Mouse (Mus musculus) layer of hippocampus, postnatal 36 days (tissue): ENCODE results near the gene Rps6ka5. TPM values are rescaled to one million over a fixed set of nuclear protein-coding genes. Genes with fewer than 3 reads are reported as not detected.
A peak's percentile ranks its signal among the peaks of the same experiment; 100 is the strongest.

Source experiments
- DNase-seq, 2 experiments: peaks; one replicate each; pipeline ENCODE4 v3.0.0; 2022
- total RNA-seq, 2 experiments: library from RNA; stranded (reverse); gene quantifications; 2 replicates each; pipeline ENCODE4 v1.2.3; 2021

Rps6ka5 gene
- total RNA-seq, 2 experiments from 2014 or later: 21.9 to 22.7 TPM

DNA sequence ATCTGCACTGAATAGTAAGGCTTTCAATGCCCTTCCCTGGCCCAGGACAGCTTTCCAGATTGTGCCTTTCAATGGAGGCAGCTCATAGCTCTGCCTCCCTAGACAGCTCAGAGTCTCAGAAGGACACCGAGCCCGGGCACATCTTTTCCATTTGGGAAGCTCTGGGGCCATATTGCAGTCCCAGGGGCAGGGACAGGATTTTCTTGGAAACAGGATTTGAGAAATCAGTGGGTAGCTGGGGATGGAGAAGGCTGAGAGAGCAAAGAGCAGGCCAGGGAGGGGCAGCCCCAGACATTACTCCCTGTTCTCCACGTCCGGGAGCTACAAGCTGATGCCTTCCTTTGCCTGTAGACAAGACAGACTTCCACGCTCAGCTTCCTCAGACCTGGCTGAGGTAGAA is 197.1 kb downstream of the Rps6ka5 start:
- no peak for DNase-seq

- DNase-seq: no peak
These were observed 197.6 kb downstream of the Rps6ka5 start for GRCm38 (mm10) chr12:100529172-100529571.

- DNase-seq: no peak
These were observed 198.5 kb downstream of the Rps6ka5 start for GRCm38 (mm10) chr12:100528246-100528645.

DNA sequence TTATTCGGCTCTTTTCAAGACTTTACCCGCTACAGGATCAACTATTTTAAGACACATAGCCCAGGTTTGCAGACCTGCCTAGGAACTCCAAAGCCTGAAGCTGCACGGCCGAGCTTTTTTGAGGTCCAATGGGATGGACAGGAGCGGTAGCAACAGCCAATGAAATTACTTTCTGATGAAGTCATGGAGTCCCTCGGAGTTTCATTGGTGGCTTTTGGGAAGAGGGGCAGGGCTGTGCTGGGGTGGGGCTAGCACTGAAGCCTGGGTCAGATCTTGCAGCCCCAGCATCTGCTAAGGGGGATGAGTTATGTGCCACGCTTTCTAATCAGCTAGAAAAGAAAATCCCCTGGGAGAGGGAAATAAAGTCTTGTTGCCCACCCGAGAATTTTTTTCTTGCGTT is 199.0 kb downstream of the Rps6ka5 start:
- DNase-seq: peak; percentile 72 to 81

DNA sequence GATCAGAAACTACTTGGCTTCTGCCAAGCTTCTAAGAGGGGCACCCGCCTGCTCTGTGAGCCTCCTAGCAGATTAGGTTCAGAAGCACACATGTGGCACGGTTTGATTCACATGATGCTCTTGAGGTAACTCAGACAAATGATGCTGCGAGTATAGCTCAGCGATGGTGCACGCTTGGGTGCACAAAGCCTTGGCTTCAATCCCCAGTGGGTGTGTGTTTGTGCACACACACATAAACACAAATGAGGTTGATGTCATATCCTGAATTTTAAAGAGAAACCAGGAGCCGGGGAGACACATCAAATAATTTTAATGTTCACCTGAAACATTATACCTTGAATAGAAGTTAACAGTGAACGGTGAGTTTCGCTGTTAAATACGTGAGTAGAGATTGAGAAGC is 199.5 kb downstream of the Rps6ka5 start:
- no peak for DNase-seq

DNA sequence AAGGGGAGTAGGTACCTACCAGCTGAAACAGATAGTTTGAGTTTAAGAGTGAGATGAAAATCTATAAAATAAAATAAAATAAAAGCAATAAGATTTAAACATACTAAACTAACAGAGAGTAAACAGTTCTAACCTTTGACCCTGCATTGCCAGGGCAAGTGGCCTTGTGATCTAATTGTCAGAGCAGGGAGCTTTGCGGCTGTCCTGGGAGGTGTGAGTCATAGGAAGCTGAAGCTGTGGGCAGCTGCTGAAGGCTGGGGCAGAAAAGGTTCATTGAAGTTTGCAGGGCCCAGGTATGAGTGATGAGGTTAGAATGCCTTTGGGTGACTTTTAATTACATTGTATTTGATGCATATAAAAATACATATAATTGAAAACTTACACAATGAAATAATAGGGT is 200.8 kb downstream of the Rps6ka5 start:
- no peak for DNase-seq

DNA sequence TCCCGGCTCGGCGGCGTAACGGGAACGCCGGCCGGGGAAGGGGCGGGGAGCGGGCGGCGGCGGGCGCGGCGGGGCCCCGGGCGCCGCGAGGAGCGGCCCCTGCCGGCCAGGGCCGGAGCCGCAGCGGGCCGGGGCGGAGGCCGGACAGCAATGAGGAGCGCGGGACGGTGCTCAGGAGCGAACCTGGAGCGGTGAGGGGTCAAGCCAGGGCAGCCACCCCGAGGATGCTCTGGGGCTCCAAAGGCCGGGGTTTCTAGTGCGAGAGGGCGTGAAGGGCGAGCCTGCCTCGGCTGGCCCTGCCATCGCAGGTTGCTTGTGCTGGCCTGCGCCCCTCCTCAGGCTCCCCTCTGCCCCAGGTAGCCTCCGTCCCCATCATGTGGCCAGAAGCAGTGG is 206.0 kb downstream of the Rps6ka5 start, which contains the start of gene Ttc7b:
Ttc7b (minus strand) TSS at position 33 of the 393 bp plus-strand sequence.
- peak; percentile 40 to 55 for DNase-seq

DNA sequence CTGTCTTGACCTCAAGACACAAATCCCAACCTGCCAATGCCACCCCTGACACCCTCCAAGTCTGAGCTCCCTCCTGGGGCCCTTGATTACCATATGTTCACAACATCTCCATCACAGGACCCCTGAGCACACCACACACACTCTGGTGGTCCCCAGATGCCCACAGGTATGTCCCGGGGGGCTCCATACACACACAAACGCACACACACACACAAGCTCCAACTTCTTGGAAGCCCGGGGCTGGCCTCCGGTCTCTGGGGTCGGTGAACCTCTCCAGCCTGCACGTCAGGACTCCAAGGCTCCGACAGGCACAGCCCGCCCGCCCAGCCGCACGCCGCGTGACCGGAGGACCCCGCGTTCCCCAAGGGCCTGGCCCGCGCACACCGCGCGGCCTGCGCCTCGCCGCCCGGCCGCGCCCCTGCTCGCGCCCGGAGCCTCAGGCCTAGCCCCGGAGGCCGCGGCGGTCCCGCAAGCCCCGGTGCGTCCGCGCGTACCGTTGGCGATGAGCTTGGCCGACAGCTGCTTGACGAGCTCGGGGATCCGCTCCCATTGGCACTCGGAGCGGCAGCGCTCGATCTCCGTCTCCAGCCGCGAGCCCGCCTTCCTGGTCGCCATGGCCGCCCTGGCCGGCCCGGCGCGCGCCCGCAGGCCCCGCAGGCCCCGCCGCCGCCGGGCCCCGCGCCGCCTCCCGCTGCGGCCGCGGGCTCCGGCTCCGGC is 206.5 kb downstream of the Rps6ka5 start:
- peak; percentile 47 to 59 for DNase-seq

GRCm38 (mm10) chr12:100519684-100520076 is 207.1 kb downstream of the Rps6ka5 start:
- DNase-seq: no peak

- no peak for DNase-seq
These were observed 209.4 kb downstream of the Rps6ka5 start for GRCm38 (mm10) chr12:100517371-100517770.

DNA sequence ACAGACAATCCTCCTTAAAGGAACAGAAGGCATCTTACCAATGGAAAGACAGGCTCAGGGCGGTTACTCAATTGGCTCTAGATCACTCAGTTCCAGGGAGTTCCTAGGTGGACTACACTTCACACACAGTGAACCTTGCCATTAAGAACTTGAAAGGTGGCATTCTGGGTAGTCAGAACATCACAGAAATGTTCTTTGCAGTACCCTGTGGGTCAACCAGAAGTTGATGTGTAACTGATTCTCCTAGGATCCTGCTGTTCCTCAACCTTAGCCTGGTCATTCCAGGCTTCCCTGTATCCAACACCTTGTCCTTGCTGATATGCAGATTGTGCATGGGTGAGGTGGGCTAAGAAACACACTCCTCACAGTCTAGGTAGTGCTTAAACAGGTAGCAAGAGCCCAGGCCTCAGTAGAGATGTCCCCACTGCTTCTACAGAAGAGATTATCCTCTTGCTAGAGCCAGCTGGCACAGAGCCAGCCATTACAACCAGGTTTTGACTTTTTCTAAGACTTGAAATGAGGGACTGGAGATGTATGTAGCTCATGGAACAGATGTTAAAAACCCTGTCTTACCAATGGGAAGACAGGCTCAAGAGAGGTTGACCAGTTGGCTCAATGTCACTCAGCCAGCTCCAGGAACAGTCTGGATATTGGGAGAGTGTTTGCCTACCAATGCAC is 210.5 kb downstream of the Rps6ka5 start:
- DNase-seq: no peak

- no peak for DNase-seq
These were observed 211.3 kb downstream of the Rps6ka5 start for GRCm38 (mm10) chr12:100515493-100515892.

DNA sequence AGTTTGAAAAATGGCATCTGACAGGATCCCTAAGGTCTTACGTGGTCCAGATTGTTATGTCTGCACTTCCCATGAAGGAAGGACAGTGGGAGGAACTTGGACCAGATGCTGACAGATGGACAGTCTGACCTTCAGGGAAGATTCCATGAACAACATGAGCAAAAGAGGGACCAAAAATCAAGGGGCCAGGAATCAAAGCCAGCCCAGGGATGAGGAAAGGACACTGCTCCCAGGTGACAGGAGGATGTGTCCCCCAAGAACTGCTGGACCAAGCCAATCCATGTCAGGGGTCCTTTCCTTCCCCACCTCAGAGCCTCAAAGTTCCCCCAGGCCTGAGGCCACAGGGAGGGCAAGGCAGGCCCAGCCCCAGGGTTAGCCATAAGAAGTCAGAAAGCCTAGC is 212.2 kb downstream of the Rps6ka5 start:
- no peak for DNase-seq

DNA sequence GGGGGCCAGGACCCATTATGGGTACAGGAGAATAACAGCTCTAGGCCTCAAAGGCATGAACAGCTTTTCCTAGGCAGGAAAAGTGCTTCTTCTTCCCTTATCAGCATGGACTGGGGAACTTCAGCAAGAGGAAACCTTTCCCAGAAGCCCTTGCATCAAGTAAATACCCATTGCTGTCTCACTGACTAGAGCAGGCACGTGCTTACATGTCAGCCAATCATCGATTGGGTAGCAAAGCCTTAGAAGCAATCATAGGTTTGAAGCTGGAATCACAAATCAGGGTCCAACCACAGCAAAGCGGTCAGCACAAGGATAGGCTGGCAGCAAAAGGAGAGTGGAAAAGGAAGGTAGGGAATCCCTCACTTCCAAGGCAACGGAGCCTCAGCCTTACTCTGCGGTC is 213.7 kb downstream of the Rps6ka5 start:
- no peak for DNase-seq

DNA sequence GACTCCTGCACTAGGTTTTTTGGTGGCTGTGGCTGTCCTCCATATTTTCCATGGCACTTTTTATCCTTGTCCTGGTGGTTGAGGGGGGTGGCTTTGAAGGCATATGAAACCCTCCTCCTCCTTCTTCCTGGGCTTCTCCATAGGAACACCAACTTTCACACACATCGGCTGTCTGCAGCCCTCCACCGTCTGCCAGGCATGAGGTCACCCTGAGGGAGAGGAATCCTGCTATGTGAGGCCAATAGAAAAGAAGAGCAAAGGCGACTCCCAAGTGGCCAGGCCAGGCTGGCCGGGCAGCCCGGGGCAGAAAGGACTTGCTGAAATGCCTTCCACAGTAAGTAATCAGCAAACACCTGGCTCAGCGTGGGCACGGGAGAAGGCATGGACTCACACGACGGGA is 214.1 kb downstream of the Rps6ka5 start:
- no peak for DNase-seq

- DNase-seq: no peak
These were observed 217.0 kb downstream of the Rps6ka5 start for GRCm38 (mm10) chr12:100509615-100510282.

DNA sequence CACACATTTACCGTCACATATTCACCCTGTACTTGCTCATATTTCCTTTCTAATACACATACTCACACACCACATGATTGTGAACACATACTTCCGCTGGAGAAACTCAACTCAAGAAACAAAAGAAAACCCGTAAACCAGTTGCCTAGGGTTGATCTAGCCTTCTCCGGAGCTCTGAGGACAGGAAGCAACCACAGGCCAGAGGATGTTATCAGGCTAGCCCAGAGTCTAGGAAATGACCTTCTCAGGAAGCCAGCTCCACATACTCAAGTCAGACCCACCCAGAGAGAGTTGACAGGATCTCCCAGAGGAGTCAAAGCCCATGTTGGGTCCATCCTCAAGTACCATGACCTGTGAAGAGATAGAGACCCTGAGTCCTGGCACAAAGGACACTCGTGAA is 218.1 kb downstream of the Rps6ka5 start:
- no peak for DNase-seq

DNA sequence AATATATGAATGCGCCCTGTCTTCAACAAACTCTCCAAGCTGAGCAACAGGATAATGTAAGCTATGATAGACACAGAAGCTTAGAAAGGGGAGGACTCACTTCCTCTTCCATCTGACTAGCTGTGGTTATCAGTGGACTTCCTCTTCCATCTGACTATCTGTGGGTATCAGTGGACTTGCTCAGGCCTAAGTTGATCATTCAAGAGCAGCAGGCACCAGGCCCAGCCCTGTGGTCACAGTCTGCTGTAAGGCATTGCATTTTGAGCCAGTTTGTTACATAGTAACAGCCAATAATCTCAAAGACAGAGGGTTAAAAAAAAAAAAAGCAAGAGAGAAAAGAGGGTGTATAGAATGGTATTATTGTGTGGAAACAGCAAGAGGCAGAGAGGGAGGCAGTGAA is 221.3 kb downstream of the Rps6ka5 start:
- no peak for DNase-seq

GRCm38 (mm10) chr12:100504585-100504984 is 222.2 kb downstream of the Rps6ka5 start:
- no peak for DNase-seq

DNA sequence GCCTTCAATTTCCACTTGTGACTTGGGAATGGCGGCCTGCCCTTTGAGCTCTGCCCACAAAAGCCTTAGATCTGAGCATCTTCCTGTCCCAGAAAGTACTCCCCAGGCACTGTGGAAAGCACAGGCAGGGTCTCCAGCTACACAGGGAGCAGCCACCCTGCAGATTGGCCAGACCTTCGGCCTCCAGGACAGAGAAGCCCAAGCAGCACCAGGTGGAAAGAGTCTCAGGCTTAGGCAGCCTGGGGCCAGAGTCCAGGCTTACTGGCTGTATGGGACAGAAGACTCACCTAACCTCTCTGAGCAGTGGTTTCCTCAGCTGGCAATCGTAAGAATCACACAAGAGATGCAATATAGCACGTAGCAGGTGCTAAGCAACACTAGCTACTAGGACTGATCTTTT is 223.1 kb downstream of the Rps6ka5 start:
- no peak for DNase-seq

DNA sequence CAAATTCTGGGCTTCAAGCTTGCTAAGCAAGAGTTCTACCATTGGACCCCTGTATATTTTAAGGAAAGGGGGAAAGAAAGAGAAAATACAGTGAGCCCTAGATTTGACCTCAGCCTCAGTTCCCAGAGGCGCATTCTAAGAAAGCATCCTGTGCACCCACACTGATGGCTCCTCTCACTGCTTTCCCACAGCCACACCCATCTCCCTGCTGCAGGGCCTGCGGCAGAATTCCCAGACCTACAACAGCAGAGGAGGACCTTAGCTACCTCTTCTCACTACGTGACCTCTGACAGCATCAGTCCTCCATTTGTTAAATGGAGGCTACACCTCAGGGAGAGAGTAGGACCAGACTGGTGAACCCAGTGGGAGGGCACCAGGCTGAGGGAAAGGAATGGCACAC is 224.2 kb downstream of the Rps6ka5 start:
- DNase-seq: no peak

GRCm38 (mm10) chr12:100501261-100501660 is 225.5 kb downstream of the Rps6ka5 start:
- DNase-seq: no peak

DNA sequence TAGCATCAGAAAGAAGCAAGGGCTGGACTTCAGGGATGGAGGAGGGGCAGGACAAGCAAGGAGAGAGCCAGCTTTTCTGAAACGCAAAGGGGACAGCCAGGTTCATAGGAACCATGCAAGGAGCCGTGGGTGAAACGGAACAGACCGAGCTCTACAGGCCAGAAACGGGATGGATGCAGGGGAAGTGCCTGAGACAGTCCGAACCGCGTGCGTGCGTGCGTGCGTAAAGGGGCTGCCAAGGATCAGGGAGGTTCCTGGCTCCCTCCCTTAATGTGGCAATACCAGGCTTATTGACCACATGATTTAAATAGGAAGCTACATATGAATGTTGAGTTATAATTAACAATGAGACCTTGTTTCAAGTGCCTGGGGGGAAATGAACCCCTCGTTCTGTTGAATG is 227.3 kb downstream of the Rps6ka5 start:
- no peak for DNase-seq
